Mouse (Mus musculus) natural killer cell, adult 2 months (primary cell): Measurements from ENCODE around the gene Lrba.
A peak's percentile ranks its signal among the peaks of the same experiment; 100 is the strongest.

Experiments
- DNase-seq, 2 experiments: peaks; one replicate each; pipeline ENCODE4 v3.0.0; 2022; ENCODE audit warnings: low spot score in 2 of 2

Lrba gene

GRCm38 (mm10) chr3:86253791-86254190 is 29.3 kb downstream of the Lrba start:
- DNase-seq: no peak

DNA sequence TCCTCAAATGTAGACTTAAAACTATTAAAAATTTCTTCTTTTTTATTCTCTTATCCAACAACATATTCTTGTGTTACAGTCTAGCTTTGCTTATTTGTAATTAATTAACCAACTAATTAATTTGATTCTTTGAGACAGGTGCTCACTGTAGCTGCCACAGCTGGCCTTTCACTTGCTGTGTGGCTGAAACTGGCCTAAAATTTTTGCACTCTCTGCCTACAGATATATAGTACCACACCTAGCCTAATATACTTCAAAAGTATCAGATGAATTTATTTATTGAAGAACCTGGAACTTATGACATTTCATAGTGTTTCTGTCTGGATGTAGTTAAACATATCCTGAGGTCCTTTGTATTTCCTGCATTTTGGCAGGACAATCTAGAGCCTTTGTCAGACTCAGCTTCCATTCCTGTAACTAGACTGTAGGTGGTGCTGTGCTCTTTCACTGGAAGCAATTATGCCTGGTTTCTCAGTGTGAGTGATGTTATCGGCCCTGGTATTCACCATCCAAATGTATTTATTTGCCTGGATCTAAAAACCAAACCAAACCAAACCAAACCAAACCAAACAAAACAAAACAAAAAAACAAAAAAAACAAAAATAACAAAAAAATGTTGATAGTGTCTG is 43.7 kb downstream of the Lrba start:
- DNase-seq: peak in 1 of 2 experiments; percentile 5

- DNase-seq: no peak
These were observed 51.2 kb downstream of the Lrba start for GRCm38 (mm10) chr3:86275651-86276050.

DNA sequence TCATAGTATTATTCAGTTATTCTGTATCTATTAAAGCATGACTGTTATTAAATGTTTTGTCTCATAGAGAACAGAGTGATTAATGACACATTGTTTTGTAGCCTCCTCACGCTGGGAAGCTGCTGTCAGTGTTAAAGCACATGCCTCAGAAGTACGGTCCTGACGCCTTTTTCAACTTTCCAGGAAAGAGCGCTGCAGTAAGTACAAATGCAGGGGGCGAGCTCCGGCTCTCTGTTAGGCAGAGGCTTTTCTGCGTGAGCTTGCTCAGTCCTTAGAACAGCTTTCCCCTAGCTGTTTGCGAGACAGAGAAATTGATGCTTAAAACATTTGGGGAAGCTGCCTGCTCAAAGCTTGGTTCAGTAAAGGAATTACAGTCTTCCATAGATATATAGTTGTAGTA is 66.8 kb downstream of the Lrba start:
- DNase-seq: no peak

- no peak for DNase-seq
These were observed 70.4 kb downstream of the Lrba start for GRCm38 (mm10) chr3:86294866-86295265.

- no peak for DNase-seq
These were observed 71.7 kb downstream of the Lrba start for GRCm38 (mm10) chr3:86296214-86296613.

DNA sequence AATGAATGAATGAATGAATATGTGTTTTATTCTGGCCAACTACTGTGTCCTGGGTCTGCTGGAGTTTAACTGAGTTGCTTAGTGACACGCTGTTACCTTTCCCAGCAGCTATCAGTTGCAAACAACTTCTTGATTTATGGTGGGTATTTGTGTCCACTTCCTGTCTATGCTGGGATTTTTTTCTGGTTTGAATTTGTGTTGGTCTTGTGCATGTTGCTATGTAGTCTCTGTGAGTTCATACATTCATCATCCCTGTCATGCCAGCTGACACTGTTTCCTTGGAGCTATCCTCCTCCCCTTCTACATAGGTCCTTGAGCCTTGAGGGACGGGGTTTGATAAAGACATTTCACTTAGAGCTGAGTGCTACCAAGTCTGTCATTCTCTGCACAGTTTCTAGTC is 84.4 kb downstream of the Lrba start:
- DNase-seq: no peak

DNA sequence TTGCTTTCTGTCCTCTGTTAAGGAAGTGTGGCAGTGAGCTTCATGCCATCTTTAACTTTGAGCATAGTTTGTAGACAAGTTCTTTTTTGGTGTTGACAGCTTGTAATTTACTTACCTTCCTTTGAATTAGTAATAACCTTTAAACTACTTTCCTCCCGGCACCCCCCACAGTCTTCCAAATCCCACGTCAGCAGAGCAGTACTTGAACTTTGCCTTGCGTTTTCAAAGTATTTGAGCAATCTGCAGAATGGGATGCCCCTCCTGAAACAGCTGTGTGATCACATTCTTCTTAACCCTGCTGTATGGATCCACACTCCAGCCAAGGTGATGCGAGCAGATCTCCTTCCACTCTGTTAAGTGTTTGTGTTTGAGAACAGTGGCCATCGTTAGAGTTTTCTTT is 85.7 kb downstream of the Lrba start:
- no peak for DNase-seq

GRCm38 (mm10) chr3:86311406-86311805 is 86.9 kb downstream of the Lrba start:
- DNase-seq: no peak

- no peak for DNase-seq
These were observed 93.2 kb downstream of the Lrba start for GRCm38 (mm10) chr3:86317636-86318035.

DNA sequence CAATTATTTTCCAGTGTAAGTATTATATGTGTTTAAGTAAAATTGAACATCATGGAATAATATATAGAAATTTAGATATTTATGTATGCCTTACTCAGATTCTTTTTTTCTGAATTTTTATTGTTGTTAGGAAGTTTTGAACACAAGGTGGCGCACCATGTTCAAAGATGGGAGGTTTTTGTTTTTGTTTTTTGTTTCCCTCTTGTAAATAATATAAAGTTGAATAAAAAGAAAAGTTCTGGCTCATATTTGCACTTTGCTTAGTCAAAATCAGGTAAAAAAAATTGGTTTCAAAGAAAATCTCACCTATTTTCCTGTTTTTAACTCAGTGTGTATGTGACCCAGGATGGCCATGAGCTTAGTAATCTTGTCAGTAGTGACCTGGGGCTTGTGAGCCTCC is 104.1 kb downstream of the Lrba start:
- DNase-seq: no peak

GRCm38 (mm10) chr3:86343261-86343660 is 118.8 kb downstream of the Lrba start:
- DNase-seq: no peak

GRCm38 (mm10) chr3:86362486-86362885 is 138.0 kb downstream of the Lrba start:
- no peak for DNase-seq

DNA sequence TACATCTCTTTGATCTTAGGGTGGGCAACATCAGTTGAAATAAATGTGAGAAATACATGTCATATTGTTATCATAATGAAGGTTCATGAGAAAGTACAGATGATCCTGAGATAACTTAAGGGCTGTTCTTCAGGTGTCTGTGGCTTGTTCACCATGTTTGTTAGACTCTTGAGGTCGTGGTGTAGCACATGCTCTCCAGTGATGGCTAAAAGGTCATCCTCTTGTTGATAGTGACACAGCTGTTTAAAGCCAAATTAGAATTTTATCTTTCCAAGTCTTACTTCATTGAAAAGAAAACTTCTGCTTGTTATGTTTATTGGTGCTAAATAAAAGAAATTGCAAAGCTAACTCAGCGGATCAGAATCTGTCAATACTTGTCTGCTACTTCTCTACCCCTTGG is 147.0 kb downstream of the Lrba start:
- no peak for DNase-seq

GRCm38 (mm10) chr3:86375276-86375675 is 150.8 kb downstream of the Lrba start:
- DNase-seq: no peak

DNA sequence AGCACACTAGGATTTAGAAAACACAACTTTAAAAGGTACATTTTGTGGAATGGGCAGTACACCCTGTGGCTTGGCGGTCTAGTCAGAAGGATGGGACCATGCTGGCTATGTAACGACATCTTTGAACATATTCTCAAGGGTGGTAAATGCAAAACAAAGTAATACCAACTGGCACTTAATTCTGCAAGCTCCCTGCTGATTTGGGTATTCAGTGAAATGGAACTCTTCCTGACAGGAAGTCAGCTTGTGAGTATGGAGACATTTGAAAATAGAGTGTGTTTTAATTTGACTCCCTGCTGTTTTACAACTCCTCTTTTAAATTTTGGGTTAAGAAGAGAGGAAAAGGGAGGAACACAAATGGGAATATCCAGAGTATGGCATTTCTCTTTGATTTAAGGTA is 158.1 kb downstream of the Lrba start:
- no peak for DNase-seq

GRCm38 (mm10) chr3:86385047-86385446 is 160.6 kb downstream of the Lrba start:
- DNase-seq: no peak

DNA sequence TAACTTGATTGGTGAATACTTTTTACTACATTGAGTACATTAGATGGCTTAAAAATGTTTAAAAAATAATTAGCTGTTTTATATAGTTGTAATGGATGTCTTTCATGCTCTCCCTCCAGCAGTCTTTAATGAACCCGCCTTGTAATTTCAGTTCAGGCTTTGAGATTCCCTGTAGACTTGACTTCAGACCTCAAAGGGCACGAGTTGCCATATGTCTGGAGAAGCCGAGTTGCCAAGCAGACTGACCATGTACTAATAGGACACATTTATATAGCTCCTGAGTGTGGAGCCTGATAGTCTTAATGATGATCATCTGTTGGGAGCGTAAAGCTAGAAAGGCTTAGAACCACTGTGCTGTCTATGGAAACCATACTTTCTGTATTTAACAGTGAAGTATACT is 161.8 kb downstream of the Lrba start:
- no peak for DNase-seq

DNA sequence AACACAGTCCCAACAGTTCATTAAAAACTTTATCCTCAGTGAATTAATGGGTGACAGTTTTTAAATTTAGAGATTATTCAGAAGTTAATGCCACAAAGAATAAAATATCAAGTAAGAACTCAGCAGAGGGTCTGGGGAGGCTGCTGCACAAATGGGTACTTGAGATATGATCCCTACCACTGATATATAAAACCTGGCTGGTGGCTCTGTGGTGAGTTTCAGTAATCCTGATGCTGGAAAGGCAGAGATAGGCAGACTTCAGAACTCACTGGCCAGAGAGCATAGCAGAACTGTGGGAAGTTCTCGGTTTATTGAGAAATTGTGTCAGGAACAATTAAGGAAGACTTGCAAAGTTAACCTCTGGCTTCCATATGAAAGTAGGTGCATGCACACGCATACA is 199.3 kb downstream of the Lrba start:
- DNase-seq: no peak

- DNase-seq: no peak
These were observed 202.3 kb downstream of the Lrba start for GRCm38 (mm10) chr3:86426733-86427132.

GRCm38 (mm10) chr3:86443497-86443896 is 219.0 kb downstream of the Lrba start:
- no peak for DNase-seq

- no peak for DNase-seq
These were observed 226.7 kb downstream of the Lrba start for GRCm38 (mm10) chr3:86451211-86451610.

- no peak for DNase-seq
These were observed 237.1 kb downstream of the Lrba start for GRCm38 (mm10) chr3:86461582-86461981.

- DNase-seq: no peak
These were observed 265.5 kb downstream of the Lrba start for GRCm38 (mm10) chr3:86489992-86490391.
